Mouse (Mus musculus): ENCODE measurements at regions not wholly inside any gene's neighbourhood (a gene's known extent, or its start where the extent isn't known, plus 50 kb on each side); places are given as distances from the start of the nearest gene placed in this dataset.

- H3K4me3 ChIP-seq (ENCODE audit: low read depth, low read length) = no peak overlapping the region
- 83% methylated on average over 10 of the region's 10 CpGs for WGBS
- no peak overlapping the region for H3K9ac ChIP-seq (replicated peaks; ENCODE audit: low read length)
- no peaks in the 10 kb centered on the region for H3K4me1 ChIP-seq (ENCODE audit: control insufficient read depth, insufficient read depth, low read length)
- no peaks in the 10 kb centered on the region for H3K36me3 ChIP-seq (replicated peaks; ENCODE audit: control insufficient read depth, insufficient read depth, low read depth, low read length)
- H3K27ac ChIP-seq (replicated peaks; ENCODE audit: low read depth, low read length) = no peak overlapping the region
- no peak for ATAC-seq (replicated peaks; ENCODE audit: insufficient number of reproducible peaks, low FRiP score, low TSS enrichment, low read depth)
- DNase-seq (ENCODE audit: low spot score) = no peak
- no peaks in the 10 kb centered on the region for H3K27me3 ChIP-seq (ENCODE audit: control insufficient read depth, insufficient read depth, low read length)
- H3K9me3 ChIP-seq (replicated peaks; ENCODE audit: control insufficient read depth, low read length) = no peaks in the 10 kb centered on the region
- H3K4me2 ChIP-seq (ENCODE audit: low read depth, low read length) = no peak overlapping the region
Measured at GRCm38 (mm10) chr1:133549816-133550215, 60.3 kb downstream of the Snrpe start.

- H3K9ac ChIP-seq (replicated peaks; ENCODE audit: low read length) = no peak overlapping the region
- H3K4me1 ChIP-seq (ENCODE audit: control insufficient read depth, insufficient read depth, low read length) = no peaks in the 10 kb centered on the region
- H3K9me3 ChIP-seq (replicated peaks; ENCODE audit: control insufficient read depth, low read length) = no peaks in the 10 kb centered on the region
- no peak overlapping the region for H3K27ac ChIP-seq (replicated peaks; ENCODE audit: low read depth, low read length)
- no peak overlapping the region for H3K4me2 ChIP-seq (ENCODE audit: low read depth, low read length)
- no peak for ATAC-seq (replicated peaks; ENCODE audit: insufficient number of reproducible peaks, low FRiP score, low TSS enrichment, low read depth)
- WGBS = 34% methylated on average over 2 of the region's 2 CpGs
- H3K36me3 ChIP-seq (replicated peaks; ENCODE audit: control insufficient read depth, insufficient read depth, low read depth, low read length) = no peaks in the 10 kb centered on the region
- no peak overlapping the region for H3K4me3 ChIP-seq (ENCODE audit: low read depth, low read length)
- no peak for DNase-seq (ENCODE audit: low spot score)
- H3K27me3 ChIP-seq (ENCODE audit: control insufficient read depth, insufficient read depth, low read length) = no peaks in the 10 kb centered on the region
Measured at GRCm38 (mm10) chr1:133548971-133549370, 61.1 kb downstream of the Snrpe start.

- ATAC-seq (replicated peaks; ENCODE audit: insufficient number of reproducible peaks, low FRiP score, low TSS enrichment, low read depth) (no peak), DNase-seq (ENCODE audit: low spot score) (no peak)
- no peak overlapping the region for H3K4me2 ChIP-seq (ENCODE audit: low read depth, low read length)
- H3K9ac ChIP-seq (replicated peaks; ENCODE audit: low read length) = no peak overlapping the region
- H3K27ac ChIP-seq (replicated peaks; ENCODE audit: low read depth, low read length) = no peak overlapping the region
- 86% methylated on average over 3 of the region's 3 CpGs for WGBS
- H3K4me1 ChIP-seq (ENCODE audit: control insufficient read depth, insufficient read depth, low read length) = no peaks in the 10 kb centered on the region
- no peaks in the 10 kb centered on the region for H3K36me3 ChIP-seq (replicated peaks; ENCODE audit: control insufficient read depth, insufficient read depth, low read depth, low read length)
- no peak overlapping the region for H3K4me3 ChIP-seq (ENCODE audit: low read depth, low read length)
- no peaks in the 10 kb centered on the region for H3K27me3 ChIP-seq (ENCODE audit: control insufficient read depth, insufficient read depth, low read length)
- no peaks in the 10 kb centered on the region for H3K9me3 ChIP-seq (replicated peaks; ENCODE audit: control insufficient read depth, low read length)
Measured at GRCm38 (mm10) chr1:133547541-133547940, 62.5 kb downstream of the Snrpe start.

- no peak for ATAC-seq (replicated peaks; ENCODE audit: insufficient number of reproducible peaks, low FRiP score, low TSS enrichment, low read depth)
Measured at GRCm38 (mm10) chr1:133544996-133545395, 65.1 kb downstream of the Snrpe start.

GRCm38 (mm10) chr1:133543751-133544150 lies 66.3 kb downstream of the Snrpe start:
- no peaks in the 10 kb centered on the region for H3K9me3 ChIP-seq (replicated peaks; ENCODE audit: control insufficient read depth, low read length)
- H3K9ac ChIP-seq (replicated peaks; ENCODE audit: low read length) = no peak overlapping the region
- no peak overlapping the region for H3K4me2 ChIP-seq (ENCODE audit: low read depth, low read length)
- no peaks in the 10 kb centered on the region for H3K27me3 ChIP-seq (ENCODE audit: control insufficient read depth, insufficient read depth, low read length)
- 74% methylated on average over 10 of the region's 10 CpGs for WGBS
- no peaks in the 10 kb centered on the region for H3K4me1 ChIP-seq (ENCODE audit: control insufficient read depth, insufficient read depth, low read length)
- DNase-seq (ENCODE audit: low spot score) (no peak), ATAC-seq (replicated peaks; ENCODE audit: insufficient number of reproducible peaks, low FRiP score, low TSS enrichment, low read depth) (no peak)
- H3K36me3 ChIP-seq (replicated peaks; ENCODE audit: control insufficient read depth, insufficient read depth, low read depth, low read length) = no peaks in the 10 kb centered on the region
- H3K4me3 ChIP-seq (ENCODE audit: low read depth, low read length) = no peak overlapping the region
- no peak overlapping the region for H3K27ac ChIP-seq (replicated peaks; ENCODE audit: low read depth, low read length)

More at GRCm38 (mm10) chr1:133544996-133545395, 65.1 kb downstream of the Snrpe start:
- Histone ChIP-seq H3K4me2 (ENCODE audit: low read depth, low read length) (no peak overlapping the region), H3K36me3 (replicated peaks; ENCODE audit: control insufficient read depth, insufficient read depth, low read depth, low read length) (no peaks in the 10 kb centered on the region), H3K4me1 (ENCODE audit: control insufficient read depth, insufficient read depth, low read length) (no peaks in the 10 kb centered on the region), H3K27ac (replicated peaks; ENCODE audit: low read depth, low read length) (no peak overlapping the region), H3K27me3 (ENCODE audit: control insufficient read depth, insufficient read depth, low read length) (no peaks in the 10 kb centered on the region), H3K4me3 (ENCODE audit: low read depth, low read length) (no peak overlapping the region), H3K9ac (replicated peaks; ENCODE audit: low read length) (no peak overlapping the region), H3K9me3 (replicated peaks; ENCODE audit: control insufficient read depth, low read length) (no peaks in the 10 kb centered on the region)
- WGBS = 90% methylated on average over 9 of the region's 9 CpGs
- no peak for DNase-seq (ENCODE audit: low spot score)

- ATAC-seq (replicated peaks; ENCODE audit: insufficient number of reproducible peaks, low FRiP score, low TSS enrichment, low read depth) (no peak), DNase-seq (ENCODE audit: low spot score) (no peak)
- no peaks in the 10 kb centered on the region for H3K9me3 ChIP-seq (replicated peaks; ENCODE audit: control insufficient read depth, low read length)
- H3K27ac ChIP-seq (replicated peaks; ENCODE audit: low read depth, low read length) = no peak overlapping the region
- no peak overlapping the region for H3K9ac ChIP-seq (replicated peaks; ENCODE audit: low read length)
- H3K36me3 ChIP-seq (replicated peaks; ENCODE audit: control insufficient read depth, insufficient read depth, low read depth, low read length) = no peaks in the 10 kb centered on the region
- H3K4me3 ChIP-seq (ENCODE audit: low read depth, low read length) = no peak overlapping the region
- no peaks in the 10 kb centered on the region for H3K27me3 ChIP-seq (ENCODE audit: control insufficient read depth, insufficient read depth, low read length)
- H3K4me1 ChIP-seq (ENCODE audit: control insufficient read depth, insufficient read depth, low read length) = no peaks in the 10 kb centered on the region
- WGBS = 76% methylated on average over 15 of the region's 15 CpGs
- H3K4me2 ChIP-seq (ENCODE audit: low read depth, low read length) = no peak overlapping the region
Measured at GRCm38 (mm10) chr1:133541996-133542775, 67.9 kb downstream of the Snrpe start.

GRCm38 (mm10) chr1:133530698-133531097 lies 79.4 kb downstream of the Snrpe start:
- no peaks in the 10 kb centered on the region for H3K4me1 ChIP-seq (ENCODE audit: control insufficient read depth, insufficient read depth, low read length)

GRCm38 (mm10) chr1:133529817-133530216 lies 80.3 kb downstream of the Snrpe start:
- no peak overlapping the region for H3K4me2 ChIP-seq (ENCODE audit: low read depth, low read length)
- no peaks in the 10 kb centered on the region for H3K27me3 ChIP-seq (ENCODE audit: control insufficient read depth, insufficient read depth, low read length)
- no peak overlapping the region for H3K4me3 ChIP-seq (ENCODE audit: low read depth, low read length)
- H3K27ac ChIP-seq (replicated peaks; ENCODE audit: low read depth, low read length) = no peak overlapping the region
- DNase-seq (ENCODE audit: low spot score) (no peak), ATAC-seq (replicated peaks; ENCODE audit: insufficient number of reproducible peaks, low FRiP score, low TSS enrichment, low read depth) (no peak)
- H3K4me1 ChIP-seq (ENCODE audit: control insufficient read depth, insufficient read depth, low read length) = no peaks in the 10 kb centered on the region
- no peak overlapping the region for H3K9ac ChIP-seq (replicated peaks; ENCODE audit: low read length)
- 81% methylated on average over 10 of the region's 10 CpGs for WGBS
- H3K36me3 ChIP-seq (replicated peaks; ENCODE audit: control insufficient read depth, insufficient read depth, low read depth, low read length) = no peaks in the 10 kb centered on the region
- H3K9me3 ChIP-seq (replicated peaks; ENCODE audit: control insufficient read depth, low read length) = no peaks in the 10 kb centered on the region

More at GRCm38 (mm10) chr1:133530698-133531097, 79.4 kb downstream of the Snrpe start:
- no peaks in the 10 kb centered on the region for H3K9me3 ChIP-seq (replicated peaks; ENCODE audit: control insufficient read depth, low read length)
- DNase-seq (ENCODE audit: low spot score) = no peak
- no peak overlapping the region for H3K27ac ChIP-seq (replicated peaks; ENCODE audit: low read depth, low read length)
- H3K36me3 ChIP-seq (replicated peaks; ENCODE audit: control insufficient read depth, insufficient read depth, low read depth, low read length) = no peaks in the 10 kb centered on the region
- H3K4me2 ChIP-seq (ENCODE audit: low read depth, low read length) = no peak overlapping the region
- no peaks in the 10 kb centered on the region for H3K27me3 ChIP-seq (ENCODE audit: control insufficient read depth, insufficient read depth, low read length)
- no peak overlapping the region for H3K9ac ChIP-seq (replicated peaks; ENCODE audit: low read length)
- ATAC-seq (replicated peaks; ENCODE audit: insufficient number of reproducible peaks, low FRiP score, low TSS enrichment, low read depth) = no peak
- H3K4me3 ChIP-seq (ENCODE audit: low read depth, low read length) = no peak overlapping the region

Data from embryonic facial prominence, embryonic 11.5 days (tissue).